Comparison of ENCODE assay signal across 9 mouse cellular contexts in genomic region chr7:119744321-119744720, GRCm38 (mm10). TPM values are rescaled to one million over a fixed set of nuclear protein-coding genes. Genes with fewer than 3 reads are reported as not detected.
DNase-seq lines count a peak whose midpoint lies in the region; ATAC-seq and TF ChIP-seq lines count a peak whose summit lies in the region.
"Had no signal": no experiment of that assay in that cellular context is flagged by ENCODE, and none has a peak within 500 bp of the region (broad histone marks: within the 10 kb centered on the region; RNA-seq: fewer than 3 reads in every experiment).

No protein-coding gene starts in this region.

- no peak overlapping the region for H3K27ac ChIP-seq in heart, embryonic 16.5 days (ENCODE audit: low read length)
- no peak overlapping the region; the same call in 1 of the 2 replicates for H3K27ac ChIP-seq in bone marrow, adult 2 months (ENCODE audit: control insufficient read depth, insufficient read depth, low read depth, low read length, poor library complexity)
- H3K27ac ChIP-seq in liver, embryonic 12.5 days = no peak overlapping the region

- 0 out of 2 replicates have a peak overlapping the region, but pooled peaks have one; percentile 27 for H3K9ac ChIP-seq in heart, embryonic 16.5 days (ENCODE audit: low read length)
- 0 out of 2 replicates have a peak overlapping the region, but pooled peaks have one; percentile 35 for H3K9ac ChIP-seq in liver, embryonic 12.5 days

- TF ChIP-seq CTCF in bone marrow, adult 2 months (IDR thresholded peaks at IDR 0.05; ENCODE audit: control insufficient read depth, insufficient read depth, low read length) = peak; percentile 11; the same call in 1 of the 2 replicates

- H3K9me3 ChIP-seq in heart, embryonic 16.5 days (replicated peaks; ENCODE audit: control insufficient read depth, low read length) = no peaks in the 10 kb centered on the region
- H3K9me3 ChIP-seq in liver, embryonic 12.5 days (replicated peaks) = no peaks in the 10 kb centered on the region

- H3K27me3 ChIP-seq in heart, embryonic 16.5 days (ENCODE audit: control insufficient read depth, insufficient read depth, low read length) = peaks cover 3% of the 10 kb centered on the region; the same call in 1 of the 2 replicates
- H3K27me3 ChIP-seq in liver, embryonic 12.5 days (replicated peaks) = no peaks in the 10 kb centered on the region; the same call in 1 of the 2 replicates
- no peaks in the 10 kb centered on the region for H3K27me3 ChIP-seq in splenic B cell, adult 2 months (ENCODE audit: control insufficient read depth, insufficient read depth, low read length, poor library complexity, severe bottlenecking)

- H3K4me2 ChIP-seq in heart, embryonic 16.5 days (ENCODE audit: low read depth, low read length) = peak overlapping the region; percentile 50
- H3K4me2 ChIP-seq in liver, embryonic 12.5 days = peak overlapping the region; percentile 59

- H3K36me3 ChIP-seq in heart, embryonic 16.5 days (ENCODE audit: control insufficient read depth, insufficient read depth) = no peaks in the 10 kb centered on the region
- no peaks in the 10 kb centered on the region for H3K36me3 ChIP-seq in liver, embryonic 12.5 days
- no peaks in the 10 kb centered on the region for H3K36me3 ChIP-seq in splenic B cell, adult 2 months (ENCODE audit: control insufficient read depth, insufficient read depth, low read length, poor library complexity, severe bottlenecking)

- no peak for TF ChIP-seq POLR2A in bone marrow, adult 2 months (IDR thresholded peaks at IDR 0.05; ENCODE audit: borderline replicate concordance, control insufficient read depth, low read depth, low read length)

- ATAC-seq in heart, embryonic 16.5 days (replicated peaks; ENCODE audit: extremely low read depth, insufficient read depth, low FRiP score) = no peak
- peak; percentile 42 for ATAC-seq in liver, embryonic 12.5 days

- peaks cover 4% of the 10 kb centered on the region for H3K4me1 ChIP-seq in heart, embryonic 16.5 days (ENCODE audit: control insufficient read depth, insufficient read depth, low read length)
- H3K4me1 ChIP-seq in bone marrow, adult 2 months (ENCODE audit: control insufficient read depth, insufficient read depth, low read length) = no peaks in the 10 kb centered on the region
- peaks cover 5% of the 10 kb centered on the region for H3K4me1 ChIP-seq in liver, embryonic 12.5 days

- no peak for DNase-seq in heart, postnatal 36 days
- peak; percentile 9 for DNase-seq in heart, postnatal 4 days
- peak; percentile 29 for DNase-seq in splenic B cell, adult 2 months (ENCODE audit: low read depth, low spot score)
- no peak for DNase-seq in ovary, postnatal 14 days (ENCODE audit: low spot score)
- no peak for DNase-seq in left cerebral cortex, postnatal 36 days (ENCODE audit: low spot score in 2 of 2)

- WGBS in heart, embryonic 16.5 days = 6% methylated on average over 34 of the region's 34 CpGs
- 15% methylated on average over 34 of the region's 34 CpGs for WGBS in bone marrow, adult 2 months
- WGBS in liver, embryonic 12.5 days (ENCODE audit: insufficient replicate concordance) = 6% methylated on average over 34 of the region's 34 CpGs

- peak overlapping the region; percentile 22 for H3K4me3 ChIP-seq in heart, embryonic 16.5 days (ENCODE audit: low read length)
- no peak overlapping the region for H3K4me3 ChIP-seq in bone marrow, adult 2 months (replicated peaks; ENCODE audit: control insufficient read depth, low read depth, low read length)
- H3K4me3 ChIP-seq in liver, embryonic 12.5 days = peak overlapping the region; percentile 25

- intact Hi-C loops in heart, postnatal 36 days (cut with DNase I) = no loop called here
- intact Hi-C loops in left cerebral cortex, postnatal 36 days (cut with DNase I) = no loop called here

RNA-seq across cellular contexts. Expression of gene Acsm3, which starts 16.4 kb away (rescaled TPM):
- 0.11 and 0.12 TPM in 2 replicates for polyA plus RNA-seq in heart, embryonic 16.5 days (2015; fragmentation: Nextera tagmentation; extraction: Ambion mirVana)
- total RNA-seq in heart, postnatal 36 days (2021) = under 1 TPM; 0.38 to 0.83 TPM
- polyA plus RNA-seq in bone marrow, adult 2 months (2011; ENCODE audit: insufficient read depth, insufficient read length, low replicate concordance, missing spikeins) = 1.3 TPM in 1 of 2 replicates, not detected in the other
- under 1 TPM in 1 of 2 experiments, not detected in 1; 0.10 TPM for total RNA-seq in heart, postnatal 4 days (2021)
- polyA plus RNA-seq in liver, embryonic 12.5 days (2016; fragmentation: Nextera tagmentation; extraction: Ambion mirVana) = 0.26 and 0.31 TPM in 2 replicates
- not detected for total RNA-seq in left cerebral cortex, postnatal 36 days (2021)
- polyA plus RNA-seq: spleen, adult 2 months had no signal

RNA-seq across cellular contexts. Expression of gene Thumpd1, which starts 23.7 kb away (rescaled TPM):
- polyA plus RNA-seq in heart, embryonic 16.5 days (2015; fragmentation: Nextera tagmentation; extraction: Ambion mirVana) = 49.1 and 57.9 TPM in 2 replicates
- total RNA-seq in heart, postnatal 36 days (2021) = 10 to 100 TPM; 14.8 to 17.6 TPM
- 12.6 and 14.6 TPM in 2 replicates for polyA plus RNA-seq in bone marrow, adult 2 months (2011; ENCODE audit: insufficient read depth, insufficient read length, low replicate concordance, missing spikeins)
- 10 to 100 TPM; 28.8 to 30.2 TPM for total RNA-seq in heart, postnatal 4 days (2021)
- polyA plus RNA-seq in liver, embryonic 12.5 days (2016; fragmentation: Nextera tagmentation; extraction: Ambion mirVana) = 51.4 and 52.8 TPM in 2 replicates
- total RNA-seq in left cerebral cortex, postnatal 36 days (2021) = 10 to 100 TPM; 42.4 to 44.7 TPM

RNA-seq across cellular contexts. Expression of gene Rexo5, which starts 49.5 kb away (rescaled TPM):
- 13.5 and 17.2 TPM in 2 replicates for polyA plus RNA-seq in heart, embryonic 16.5 days (2015; fragmentation: Nextera tagmentation; extraction: Ambion mirVana)
- 1 to 10 TPM; 1.6 to 1.7 TPM for total RNA-seq in heart, postnatal 36 days (2021)
- 27.0 and 47.9 TPM in 2 replicates for polyA plus RNA-seq in bone marrow, adult 2 months (2011; ENCODE audit: insufficient read depth, insufficient read length, low replicate concordance, missing spikeins)
- total RNA-seq in heart, postnatal 4 days (2021) = 10 to 100 TPM in 1 of 2 experiments, 1 to 10 TPM in 1; 7.3 to 14.9 TPM
- polyA plus RNA-seq in liver, embryonic 12.5 days (2016; fragmentation: Nextera tagmentation; extraction: Ambion mirVana) = 13.6 and 14.0 TPM in 2 replicates
- 1 to 10 TPM in 1 of 2 experiments, under 1 TPM in 1; 0.25 to 1.9 TPM for total RNA-seq in left cerebral cortex, postnatal 36 days (2021)

RNA-seq across cellular contexts. Expression of gene Eri2, which starts 49.5 kb away (rescaled TPM):
- polyA plus RNA-seq in heart, embryonic 16.5 days (2015; fragmentation: Nextera tagmentation; extraction: Ambion mirVana) = 13.3 TPM in 2 replicates
- 1 to 10 TPM; 1.9 to 2.3 TPM for total RNA-seq in heart, postnatal 36 days (2021)
- polyA plus RNA-seq in bone marrow, adult 2 months (2011; ENCODE audit: insufficient read depth, insufficient read length, low replicate concordance, missing spikeins) = 5.1 and 7.1 TPM in 2 replicates
- 1 to 10 TPM; 9.4 to 9.9 TPM for total RNA-seq in heart, postnatal 4 days (2021)
- polyA plus RNA-seq in liver, embryonic 12.5 days (2016; fragmentation: Nextera tagmentation; extraction: Ambion mirVana) = 16.6 and 16.9 TPM in 2 replicates
- 1 to 10 TPM; 5.4 to 7.5 TPM for total RNA-seq in left cerebral cortex, postnatal 36 days (2021)

RNA-seq across cellular contexts. Expression of gene Acsm4, which starts 54.5 kb away (rescaled TPM):
- polyA plus RNA-seq in heart, embryonic 16.5 days (2015; fragmentation: Nextera tagmentation; extraction: Ambion mirVana) = not detected in 2 replicates
- total RNA-seq in heart, postnatal 36 days (2021) = not detected
- not detected in 2 replicates for polyA plus RNA-seq in bone marrow, adult 2 months (2011; ENCODE audit: insufficient read depth, insufficient read length, low replicate concordance, missing spikeins)
- not detected for total RNA-seq in heart, postnatal 4 days (2021)
- polyA plus RNA-seq in liver, embryonic 12.5 days (2016; fragmentation: Nextera tagmentation; extraction: Ambion mirVana) = not detected in 2 replicates
- total RNA-seq in left cerebral cortex, postnatal 36 days (2021) = not detected
- polyA plus RNA-seq: spleen, adult 2 months had no signal

Comparison
In these comparisons a context has a peak if more than half of its experiments do, and no peak if none do; other contexts are left out.
1. DNase-seq: peak in heart, postnatal 4 days (single experiment) and splenic B cell, adult 2 months (single experiment); none in heart, postnatal 36 days (0 of 2), ovary, postnatal 14 days (single experiment) and left cerebral cortex, postnatal 36 days (0 of 2).